Mouse (Mus musculus) liver, embryonic 14.5 days (tissue): ENCODE data around the gene Pxmp2.

Experiments used
- CTCF ChIP-seq: IDR thresholded peaks from 2 replicates; pipeline ENCODE4 v1.5.1; 2016; ENCODE audit warnings: antibody characterized with exemption, low read depth, control low read depth
- EP300 ChIP-seq: IDR thresholded peaks from 2 replicates; pipeline ENCODE4 v1.6.1; 2016; ENCODE audit warnings: antibody characterized with exemption, low read depth

DNA sequence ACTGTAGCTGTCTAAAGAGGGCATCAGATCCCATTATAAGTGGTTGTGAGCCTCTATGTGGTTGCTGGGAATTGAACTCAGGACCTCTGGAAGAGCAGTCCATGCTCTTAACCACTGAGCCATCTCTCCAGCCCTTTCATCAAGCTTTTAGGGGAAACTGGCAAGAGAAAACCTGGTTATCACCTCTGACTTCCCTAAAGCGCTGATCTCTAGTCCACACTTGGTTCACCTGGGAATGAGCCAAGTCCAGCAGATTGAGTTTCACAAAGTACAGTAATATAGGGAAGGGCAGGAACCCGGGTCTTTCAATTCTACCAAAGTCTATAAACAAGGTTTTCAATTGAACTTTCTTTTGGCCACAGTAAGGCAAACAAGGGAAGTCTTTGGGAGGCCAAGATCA lies 4.0 kb downstream of the Pxmp2 start:
- TF ChIP-seq CTCF (no peak), EP300 (no peak)
